Mouse (Mus musculus) embryonic fibroblast, embryonic 13.5 days (primary cell): Measurements from ENCODE around the gene Arl4a.

Experiments used
- CTCF ChIP-seq: IDR thresholded peaks from 2 replicates; pipeline ENCODE4 v1.5.1; 2011; ENCODE audit warnings: mild to moderate bottlenecking, control low read depth, low read length, moderate library complexity, borderline replicate concordance; ENCODE audit not compliant: insufficient read depth
- POLR2A ChIP-seq: IDR thresholded peaks from 2 replicates; pipeline ENCODE4 v1.6.1; 2011; ENCODE audit warnings: low read depth, mild to moderate bottlenecking, control low read depth, low read length, moderate library complexity

- TF ChIP-seq CTCF (no peak), POLR2A (no peak)
Measured at GRCm38 (mm10) chr12:40022344-40022743, 15.5 kb downstream of the Arl4a start.
